Mouse (Mus musculus): ENCODE measurements at regions not wholly inside any gene's neighbourhood (a gene's known extent, or its start where the extent isn't known, plus 50 kb on each side); places are given as distances from the start of the nearest gene placed in this dataset.

GRCm38 (mm10) chr11:43091046-43091445 lies 55.5 kb downstream of the Gm9972 start:
- no peak for DNase-seq

- DNase-seq, result no peak
Observed at GRCm38 (mm10) chr11:43092126-43092920, 56.8 kb downstream of the Gm9972 start.

- peak in 1 of 2 experiments; percentile 5 for DNase-seq
Observed at GRCm38 (mm10) chr11:43092980-43093379, 56.7 kb upstream of the Atp10b start.

- DNase-seq, result no peak
Observed at GRCm38 (mm10) chr11:43096003-43096402, 53.7 kb upstream of the Atp10b start.

GRCm38 (mm10) chr11:43098795-43099425 lies 50.8 kb upstream of the Atp10b start:
- DNase-seq, result no peak

All from cerebellum, postnatal 14 days (tissue).